Mouse (Mus musculus): ENCODE data around the gene C9orf72. TPM values are rescaled to one million over a fixed set of nuclear protein-coding genes. Genes with fewer than 3 reads are reported as not detected.

The C9orf72 gene
- total RNA-seq, 2 experiments from 2014 or later = 23.1 to 24.7 TPM

GRCm38 (mm10) chr4:35143472-35144102 lies 82.4 kb downstream of the C9orf72 start:
- DNase-seq (ENCODE audit: low spot score in 2 of 2) = no peak
- intact Hi-C loops (cut with DNase I) = no loop called here

Other genes starting within 250 kb of the C9orf72 start
- gene Ifnk, start 74.1 kb downstream of the C9orf72 start, total RNA-seq (2021) = not detected
- 1 to 10 TPM; 4.9 to 5.4 TPM for gene Mob3b, start 68.7 kb downstream of the C9orf72 start, total RNA-seq (2021)